Mouse (Mus musculus) testis, adult 2 months (tissue): ENCODE measurements at regions not wholly inside any gene's neighbourhood (a gene's known extent, or its start where the extent isn't known, plus 50 kb on each side); places are given as distances from the start of the nearest gene placed in this dataset.

ENCODE experiments used
- CTCF ChIP-seq: fragments of 200-500 bp; IDR thresholded peaks from 2 replicates; pipeline ENCODE4 v1.5.1; 2012; ENCODE audit warnings: low read depth, mild to moderate bottlenecking, inconsistent platforms, low read length, moderate library complexity; ENCODE audit not compliant: control insufficient read depth, insufficient read depth, insufficient replicate concordance
- POLR2A ChIP-seq: fragments of 200-500 bp; IDR thresholded peaks from 2 replicates; pipeline ENCODE4 v1.6.1; 2012; ENCODE audit warnings: low read depth, mild to moderate bottlenecking, inconsistent platforms, low read length, moderate library complexity; ENCODE audit not compliant: control insufficient read depth

GRCm38 (mm10) chr14:46475945-46476344 lies 85.5 kb upstream of the Bmp4 start:
- TF ChIP-seq CTCF: no peak
- TF ChIP-seq POLR2A: no peak
